Mouse (Mus musculus) neural tube, embryonic 11.5 days (tissue): ENCODE measurements around the gene Zc3h12b. TPM values are rescaled to one million over a fixed set of nuclear protein-coding genes. Genes with fewer than 3 reads are reported as not detected.

Experiments used
- ATAC-seq: fragments of 200-750 bp; cut with Nextera tagmentation; 2 replicates; pipeline ENCODE4 v1.8.0; 2017; ENCODE audit warnings: moderate number of reproducible peaks, mild to moderate bottlenecking, moderate TSS enrichment, moderate library complexity; ENCODE audit not compliant: insufficient read depth, low FRiP score, low TSS enrichment
- DNase-seq: peaks from one replicate; pipeline ENCODE4 v3.0.0-alpha.2; 2015; ENCODE audit warnings: low spot score
- H3K27ac ChIP-seq: fragments of 300-500 bp; sonication (generic); 2 replicates; pipeline ENCODE4 v1.5.1; 2014; ENCODE audit warnings: low read depth, mild to moderate bottlenecking, low read length
- H3K27me3 ChIP-seq: fragments of 300-500 bp; sonication (generic); 2 replicates; pipeline ENCODE4 v1.6.1; 2014; ENCODE audit warnings: mild to moderate bottlenecking, low read length, mixed read lengths; ENCODE audit not compliant: control insufficient read depth, insufficient read depth
- H3K36me3 ChIP-seq: fragments of 300-500 bp; sonication (generic); 2 replicates; pipeline ENCODE4 v1.6.1; 2014; ENCODE audit warnings: mild to moderate bottlenecking, low read length, moderate library complexity, mixed read lengths; ENCODE audit not compliant: control insufficient read depth, insufficient read depth
- H3K4me1 ChIP-seq: fragments of 300-500 bp; sonication (generic); 2 replicates; pipeline ENCODE4 v1.6.1; 2014; ENCODE audit warnings: low read length, mixed read lengths; ENCODE audit not compliant: control insufficient read depth, insufficient read depth
- H3K4me2 ChIP-seq: fragments of 300-500 bp; sonication (generic); 2 replicates; pipeline ENCODE4 v1.6.1; 2014; ENCODE audit warnings: low read depth, mild to moderate bottlenecking, moderate library complexity
- H3K4me3 ChIP-seq: fragments of 300-500 bp; sonication (generic); 2 replicates; pipeline ENCODE4 v1.5.1; 2014; ENCODE audit warnings: low read depth, low read length
- H3K9ac ChIP-seq: fragments of 300-500 bp; sonication (generic); 2 replicates; pipeline ENCODE4 v1.6.1; 2014; ENCODE audit warnings: mild to moderate bottlenecking, low read length
- H3K9me3 ChIP-seq: fragments of 300-500 bp; sonication (generic); 2 replicates; pipeline ENCODE4 v1.6.1; 2016; ENCODE audit warnings: low read length; ENCODE audit not compliant: control insufficient read depth
- WGBS: fragments of 180-500 bp; shearing (Covaris S2); extraction: QIAGEN DNeasy Blood & Tissue Kit; methylation state at CpG from one replicate; pipeline ENCODE4 v1.1.7; 2014; 5-methylcytosine and 5-hydroxymethylcytosine counted together
- polyA plus RNA-seq: library from polyadenylated mRNA; unstranded; fragments of >200 nt; fragmentation: Nextera tagmentation; extraction: Ambion mirVana; gene quantifications from 2 replicates; pipeline ENCODE4 v1.2.1, GENCODE M21; 2014

The Zc3h12b gene
- 1.9 and 3.0 TPM in 2 replicates for polyA plus RNA-seq

DNA sequence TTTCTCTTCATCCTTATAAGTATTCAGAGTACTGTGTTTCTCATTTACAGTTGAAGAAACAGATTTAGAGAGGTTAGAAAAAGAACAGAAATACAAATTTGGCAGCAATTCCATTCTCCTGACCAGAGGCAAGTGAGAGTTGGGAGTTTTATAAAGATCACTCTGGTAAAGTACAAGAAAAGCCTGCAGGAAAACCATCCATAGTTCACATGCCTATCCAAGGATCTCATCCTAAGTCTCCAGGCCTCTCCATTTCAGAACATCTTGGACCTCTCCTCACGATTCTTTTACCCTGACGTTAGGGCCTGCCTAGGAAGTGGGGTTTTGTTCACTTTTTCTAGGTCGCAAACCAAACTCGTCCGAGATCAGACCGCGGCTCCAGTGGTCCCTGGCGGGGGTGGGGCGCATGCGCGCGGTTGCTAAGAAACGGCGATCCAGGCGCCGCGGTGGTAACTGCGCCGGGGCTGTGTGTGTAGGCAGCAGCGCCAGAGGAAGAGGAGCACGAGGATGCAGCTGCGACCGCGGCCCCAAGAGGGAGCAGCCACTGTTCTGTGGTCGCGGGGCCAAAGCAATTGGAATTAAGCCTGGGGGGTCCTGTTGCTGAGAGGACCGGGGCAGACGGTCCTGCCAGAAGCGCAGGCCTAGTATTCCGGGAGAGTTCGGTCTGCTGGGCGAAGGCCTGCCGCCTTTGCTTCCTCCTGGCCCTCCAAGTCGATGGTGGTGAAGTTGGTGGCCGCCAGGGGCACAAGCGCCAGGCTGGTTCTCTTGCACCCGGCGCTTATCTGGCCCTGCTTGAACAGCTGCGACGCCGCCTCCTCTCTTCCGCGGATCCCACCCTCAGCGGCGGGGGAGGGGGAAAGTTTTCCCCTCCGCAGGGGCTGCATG is at the start of gene Zc3h12b:
Zc3h12b (plus strand) TSS at position 452 of the 885 bp plus-strand sequence.
- DNase-seq (peak; percentile 85), ATAC-seq (peak; percentile 98)
- Histone ChIP-seq H3K27ac (0 out of 2 replicates have a peak within 1 kb of the TSS, but pooled peaks have one; percentile 23), H3K9me3 (no peaks in the 10 kb centered on the region), H3K4me3 (peak within 1 kb of the TSS; percentile 39), H3K36me3 (no peaks in the 10 kb centered on the region), H3K4me1 (no peaks in the 10 kb centered on the region), H3K4me2 (peak within 1 kb of the TSS; percentile 41), H3K27me3 (no peaks in the 10 kb centered on the region), H3K9ac (peak within 1 kb of the TSS; percentile 44)
- 17% methylated on average over 41 of the region's 46 CpGs for WGBS

DNA sequence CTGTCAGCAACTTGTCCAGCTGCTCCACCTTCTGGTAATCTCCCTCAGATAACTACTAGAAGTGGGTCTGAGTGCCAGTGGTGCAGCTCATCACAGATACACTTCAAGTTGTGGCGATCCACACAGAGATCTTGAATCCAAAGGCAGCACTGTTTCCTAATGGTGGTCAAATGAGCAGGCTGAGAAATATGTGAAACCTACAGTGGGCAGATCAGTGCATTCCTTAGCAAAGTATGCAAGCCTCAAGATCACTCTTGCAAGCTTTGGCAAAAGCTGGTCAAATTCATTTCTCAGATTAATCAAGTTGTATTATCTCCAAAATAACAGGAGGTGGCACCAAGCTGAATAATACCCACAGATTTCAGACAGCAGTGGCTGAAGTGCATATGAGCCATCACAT is 29.3 kb upstream of the Zc3h12b start:
- ATAC-seq (no peak), DNase-seq (no peak)
- Histone ChIP-seq H3K4me3 (no peak overlapping the region), H3K4me2 (no peak overlapping the region), H3K9me3 (no peaks in the 10 kb centered on the region), H3K9ac (no peak overlapping the region), H3K4me1 (no peaks in the 10 kb centered on the region), H3K27ac (no peak overlapping the region), H3K36me3 (no peaks in the 10 kb centered on the region), H3K27me3 (no peaks in the 10 kb centered on the region)
- WGBS: 90% methylated on average over 1 of the region's 1 CpGs

DNA sequence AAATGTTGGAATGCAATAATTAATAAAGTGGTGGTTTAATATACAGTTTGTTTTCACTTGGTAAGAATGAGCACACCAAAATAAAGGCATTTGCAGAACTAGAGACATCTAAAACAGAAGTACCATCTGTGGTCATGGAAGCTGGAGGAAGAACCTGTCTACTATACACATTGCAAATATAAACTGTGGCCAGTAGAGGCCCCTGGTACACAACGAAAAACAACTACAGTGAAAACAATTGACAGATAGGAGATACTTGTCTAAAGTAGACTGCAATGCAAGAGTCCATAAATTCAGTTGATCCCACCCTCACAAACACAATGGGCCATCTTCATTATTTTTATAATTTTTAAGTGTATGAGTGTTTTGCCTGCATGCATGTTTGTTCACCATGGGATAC is 24.4 kb upstream of the Zc3h12b start:
- no peaks in the 10 kb centered on the region for H3K36me3 ChIP-seq
- H3K4me2 ChIP-seq: no peak overlapping the region
- H3K9ac ChIP-seq: no peak overlapping the region
- H3K9me3 ChIP-seq: no peaks in the 10 kb centered on the region
- ATAC-seq (no peak), DNase-seq (no peak)
- WGBS: 63% methylated on average over 1 of the region's 1 CpGs
- H3K27ac ChIP-seq: no peak overlapping the region
- no peak overlapping the region for H3K4me3 ChIP-seq
- H3K4me1 ChIP-seq: no peaks in the 10 kb centered on the region
- H3K27me3 ChIP-seq: no peaks in the 10 kb centered on the region

DNA sequence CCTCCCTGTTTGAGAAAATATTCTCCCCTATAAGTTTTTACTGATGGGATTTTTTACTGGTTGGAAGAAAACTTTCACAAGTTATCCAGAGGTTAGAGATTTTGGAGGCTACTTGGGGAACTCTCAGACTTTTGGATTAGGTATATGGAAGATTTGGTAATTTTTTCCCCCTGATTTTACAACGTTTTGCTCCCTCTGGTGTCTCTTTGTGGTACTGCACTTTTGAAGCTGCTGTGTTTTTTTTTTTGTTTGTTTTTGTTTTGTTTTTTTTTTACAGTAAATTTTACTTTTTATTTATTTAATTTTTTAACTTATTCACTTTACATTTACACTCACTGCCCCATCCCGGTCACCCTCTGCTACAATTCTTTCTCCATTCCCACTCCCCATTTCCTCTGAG is 26.8 kb downstream of the Zc3h12b start:
- Histone ChIP-seq H3K4me2 (no peak overlapping the region), H3K4me1 (no peaks in the 10 kb centered on the region), H3K27me3 (no peaks in the 10 kb centered on the region), H3K9me3 (no peaks in the 10 kb centered on the region), H3K27ac (no peak overlapping the region), H3K9ac (no peak overlapping the region), H3K36me3 (no peaks in the 10 kb centered on the region), H3K4me3 (no peak overlapping the region)
- DNase-seq (no peak), ATAC-seq (no peak)
- WGBS: 42% methylated on average over 2 of the region's 2 CpGs

DNA sequence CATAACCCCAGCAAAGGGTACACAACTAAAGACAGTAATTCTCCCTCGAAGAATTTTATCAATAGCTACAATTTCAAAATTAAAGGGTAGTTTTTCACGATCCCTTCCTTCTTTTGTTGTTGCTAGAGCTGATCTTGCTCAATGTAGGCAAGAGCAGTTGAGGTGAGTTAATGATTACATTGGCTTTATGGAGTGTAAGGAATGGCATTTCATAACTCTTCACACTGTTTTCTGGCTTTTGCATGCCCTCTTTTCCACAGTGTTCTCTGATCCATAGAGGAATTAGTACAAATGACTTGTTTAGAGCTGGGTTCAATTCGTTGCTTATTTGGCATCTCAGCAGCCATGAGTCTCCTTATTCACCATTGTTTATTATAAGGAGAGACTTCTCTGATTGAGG is 84.4 kb downstream of the Zc3h12b start:
- 83% methylated on average over 3 of the region's 3 CpGs for WGBS
- Histone ChIP-seq H3K9ac (no peak overlapping the region), H3K9me3 (no peaks in the 10 kb centered on the region), H3K36me3 (no peaks in the 10 kb centered on the region), H3K4me2 (no peak overlapping the region), H3K27me3 (no peaks in the 10 kb centered on the region), H3K27ac (no peak overlapping the region), H3K4me1 (no peaks in the 10 kb centered on the region), H3K4me3 (no peak overlapping the region)
- ATAC-seq: no peak
- no peak for DNase-seq

DNA sequence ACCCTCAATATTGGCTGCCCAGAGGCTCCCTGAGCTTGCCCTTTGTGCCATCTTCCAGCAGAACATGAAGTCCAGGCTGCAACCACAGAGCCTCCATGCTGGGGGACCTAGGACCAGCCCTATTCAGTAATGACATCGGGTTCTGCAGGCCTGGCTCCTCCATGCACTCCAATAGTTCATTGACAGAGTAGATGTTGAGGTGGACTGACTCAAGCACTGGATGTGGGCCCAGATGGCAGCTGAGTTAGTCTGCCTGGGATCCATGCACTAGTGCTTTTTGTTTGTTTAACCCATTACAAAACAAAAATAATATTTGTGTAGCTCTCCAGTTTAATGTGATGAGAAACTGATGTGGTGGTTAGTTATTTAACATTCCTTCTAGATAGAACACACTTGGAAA is 90.3 kb downstream of the Zc3h12b start:
- Histone ChIP-seq H3K27ac (no peak overlapping the region), H3K36me3 (no peaks in the 10 kb centered on the region), H3K4me2 (no peak overlapping the region), H3K4me1 (no peaks in the 10 kb centered on the region), H3K9ac (no peak overlapping the region), H3K27me3 (no peaks in the 10 kb centered on the region), H3K9me3 (no peaks in the 10 kb centered on the region), H3K4me3 (no peak overlapping the region)
- no peak for DNase-seq
- ATAC-seq: no peak
- 63% methylated on average over 1 of the region's 1 CpGs for WGBS

DNA sequence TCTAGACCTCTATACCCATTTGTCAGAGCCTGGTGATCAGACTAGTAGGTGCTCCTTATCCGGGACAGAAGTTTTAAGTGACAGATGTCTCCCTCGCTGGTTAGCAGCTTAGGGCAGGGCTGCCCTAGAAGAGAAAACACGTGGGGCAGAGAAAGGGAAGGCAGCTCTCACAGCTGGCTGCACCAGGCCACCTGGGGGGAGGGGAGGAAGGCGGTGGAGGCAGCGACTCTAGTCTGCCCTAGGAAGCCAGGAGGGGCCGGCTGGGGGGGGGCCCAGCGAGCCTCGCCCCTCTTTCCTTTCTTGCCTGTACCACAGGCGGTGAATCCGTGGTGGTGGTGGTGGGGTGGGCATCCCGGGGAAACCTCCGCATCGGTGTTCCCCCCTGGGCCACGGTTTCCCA is 141.3 kb downstream of the Zc3h12b start:
- no peak overlapping the region for H3K9ac ChIP-seq
- H3K27ac ChIP-seq: no peak overlapping the region
- H3K9me3 ChIP-seq: no peaks in the 10 kb centered on the region
- H3K27me3 ChIP-seq: no peaks in the 10 kb centered on the region
- WGBS: 70% methylated on average over 9 of the region's 14 CpGs
- no peak overlapping the region for H3K4me2 ChIP-seq
- no peak for DNase-seq
- no peak for ATAC-seq
- no peaks in the 10 kb centered on the region for H3K36me3 ChIP-seq
- no peaks in the 10 kb centered on the region for H3K4me1 ChIP-seq
- no peak overlapping the region for H3K4me3 ChIP-seq

DNA sequence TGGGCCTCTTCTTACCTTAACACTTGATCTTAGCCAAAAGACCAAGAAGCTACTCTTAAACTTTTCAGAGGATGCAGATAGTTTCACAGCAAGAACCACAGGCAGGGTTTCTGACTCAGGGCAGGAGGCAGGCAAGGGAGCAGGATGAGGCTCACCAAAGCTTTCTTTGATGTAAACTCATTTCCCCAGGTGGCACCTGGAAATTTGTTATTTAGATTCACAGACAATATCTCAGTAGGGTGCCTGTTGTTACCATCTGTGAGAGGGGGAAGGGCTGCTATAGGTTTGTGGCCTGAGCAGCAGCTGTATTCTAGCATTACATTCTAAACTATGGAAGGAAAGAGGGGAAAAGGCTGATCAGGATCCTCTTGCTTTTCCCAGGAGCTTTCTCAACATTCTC is 169.6 kb downstream of the Zc3h12b start:
- Histone ChIP-seq H3K4me1 (no peaks in the 10 kb centered on the region), H3K4me3 (no peak overlapping the region), H3K27ac (no peak overlapping the region), H3K9me3 (no peaks in the 10 kb centered on the region), H3K9ac (no peak overlapping the region), H3K36me3 (no peaks in the 10 kb centered on the region), H3K4me2 (no peak overlapping the region), H3K27me3 (no peaks in the 10 kb centered on the region)
- ATAC-seq (no peak), DNase-seq (no peak)

DNA sequence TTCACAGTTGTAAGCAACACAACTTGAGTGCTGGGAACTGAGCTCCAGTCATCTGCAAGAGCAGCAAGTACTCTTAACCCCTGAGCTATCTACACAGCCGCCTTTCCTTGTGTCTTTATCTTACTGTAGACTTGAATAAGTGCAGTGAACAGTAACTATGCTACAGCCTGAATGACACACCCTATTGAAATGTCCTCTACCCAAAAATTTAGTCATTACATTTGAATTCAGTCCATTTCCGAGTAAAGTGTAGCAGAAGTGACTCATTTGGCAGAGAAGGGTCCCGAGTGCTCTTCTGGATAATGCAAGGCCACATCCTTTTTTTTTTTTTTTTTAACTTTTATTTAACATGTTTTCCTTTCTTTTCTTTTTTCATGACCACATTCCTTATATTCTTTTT is 191.2 kb downstream of the Zc3h12b start:
- ATAC-seq (no peak), DNase-seq (no peak)
- H3K9me3 ChIP-seq: no peaks in the 10 kb centered on the region
- H3K4me3 ChIP-seq: no peak overlapping the region
- no peaks in the 10 kb centered on the region for H3K4me1 ChIP-seq
- no peak overlapping the region for H3K27ac ChIP-seq
- no peaks in the 10 kb centered on the region for H3K27me3 ChIP-seq
- H3K4me2 ChIP-seq: no peak overlapping the region
- H3K9ac ChIP-seq: no peak overlapping the region
- no peaks in the 10 kb centered on the region for H3K36me3 ChIP-seq
- WGBS: 82% methylated on average over 3 of the region's 3 CpGs
